Mouse (Mus musculus): ENCODE data around the gene Zscan29. TPM values are rescaled to one million over a fixed set of nuclear protein-coding genes. Genes with fewer than 3 reads are reported as not detected.
A peak's percentile ranks its signal among the peaks of the same experiment; 100 is the strongest.

The Zscan29 gene
- 18.0 and 20.1 TPM in 2 replicates for total RNA-seq (2017)

DNA sequence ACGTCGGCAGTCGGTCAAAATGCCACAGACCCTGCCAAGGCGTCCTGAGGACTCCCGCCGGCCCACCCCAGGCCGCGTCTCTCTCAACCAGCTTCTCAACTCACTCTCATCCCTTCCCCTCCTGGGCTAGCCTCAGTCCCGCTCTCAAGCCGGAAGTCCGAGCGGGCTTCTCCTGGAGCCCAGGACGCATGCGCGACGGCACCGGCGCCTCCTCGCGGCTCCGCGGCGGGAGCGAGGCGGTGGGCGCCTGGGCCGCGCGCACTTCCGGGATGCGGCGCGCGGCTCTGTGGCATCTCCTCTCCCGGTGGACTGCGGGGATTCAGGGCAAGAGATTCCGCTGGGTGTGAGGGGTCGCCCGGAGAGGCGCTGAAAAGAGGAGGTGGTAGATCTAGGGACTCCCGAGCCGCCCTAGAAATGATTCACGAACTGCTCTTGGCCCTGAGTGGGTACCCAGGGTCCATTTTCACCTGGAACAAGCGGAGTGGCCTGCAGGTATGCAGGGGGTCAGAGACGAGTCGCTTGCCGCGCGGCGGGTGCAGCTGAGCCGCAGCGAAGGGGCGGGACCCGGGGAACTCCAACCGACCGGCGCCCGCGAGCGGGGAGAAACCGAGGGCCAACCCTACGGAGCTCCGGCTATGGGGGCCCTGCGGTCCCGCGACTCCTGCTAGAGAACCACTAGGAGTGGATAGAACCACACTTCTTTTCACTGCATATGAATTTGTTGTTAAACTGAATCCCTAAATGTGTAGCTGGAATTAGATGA, at the start of gene Zscan29:
Zscan29 (minus strand) TSS at position 146 of the 763 bp plus-strand sequence.
- peak; percentile 87 for ATAC-seq (replicated peaks; ENCODE audit: low read depth, poor library complexity, severe bottlenecking)

- no peak for ATAC-seq (replicated peaks; ENCODE audit: low read depth, poor library complexity, severe bottlenecking)
Observed at GRCm38 (mm10) chr2:121219994-121220393, 49.1 kb upstream of the Zscan29 start.

- ATAC-seq (replicated peaks; ENCODE audit: low read depth, poor library complexity, severe bottlenecking) = no peak
Observed at GRCm38 (mm10) chr2:121219177-121219576, 48.3 kb upstream of the Zscan29 start.

DNA sequence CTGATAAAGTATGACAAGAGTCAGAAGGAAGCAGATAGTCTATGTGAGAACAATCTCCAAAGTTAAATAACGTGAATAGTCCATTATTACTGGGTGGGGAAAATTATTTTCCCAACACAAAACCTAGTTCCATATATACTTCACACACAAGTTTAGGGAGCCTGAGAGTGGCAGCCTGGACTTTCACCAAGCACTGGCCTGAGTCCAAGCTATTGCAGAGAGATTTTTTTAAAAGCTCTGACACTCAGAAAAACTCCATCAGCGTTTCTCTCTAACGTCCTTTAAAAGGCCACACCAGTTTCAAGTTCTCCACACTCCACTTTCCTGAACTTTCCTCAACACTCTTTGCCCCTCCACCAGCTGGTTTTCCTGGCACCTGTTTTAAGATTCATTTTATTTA, 43.6 kb upstream of the Zscan29 start:
- no peak for ATAC-seq (replicated peaks; ENCODE audit: low read depth, poor library complexity, severe bottlenecking)

- no peak for ATAC-seq (replicated peaks; ENCODE audit: low read depth, poor library complexity, severe bottlenecking)
Observed at GRCm38 (mm10) chr2:121206541-121206940, 35.6 kb upstream of the Zscan29 start.

DNA sequence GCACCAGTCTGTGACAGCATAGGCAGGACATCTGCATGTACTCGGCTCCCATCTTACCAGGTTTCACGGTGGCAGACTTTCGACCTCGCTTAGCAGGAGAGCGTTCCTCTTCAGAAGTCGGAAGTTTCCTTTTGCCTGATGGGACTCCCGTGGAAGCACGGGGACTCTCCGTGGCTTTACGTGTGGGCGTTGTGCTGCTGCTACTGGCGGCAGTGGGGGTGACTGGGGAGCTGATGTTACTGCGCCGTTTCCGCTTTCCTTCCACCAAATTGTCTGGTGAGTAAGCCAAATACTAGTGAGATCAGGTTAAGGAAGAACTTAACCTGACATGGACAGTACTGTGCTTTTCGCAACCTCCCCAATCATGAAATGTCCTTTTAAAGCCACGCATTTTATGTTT, 33.4 kb upstream of the Zscan29 start:
- ATAC-seq (replicated peaks; ENCODE audit: low read depth, poor library complexity, severe bottlenecking) = no peak

GRCm38 (mm10) chr2:121195466-121195865, 24.5 kb upstream of the Zscan29 start:
- no peak for ATAC-seq (replicated peaks; ENCODE audit: low read depth, poor library complexity, severe bottlenecking)

DNA sequence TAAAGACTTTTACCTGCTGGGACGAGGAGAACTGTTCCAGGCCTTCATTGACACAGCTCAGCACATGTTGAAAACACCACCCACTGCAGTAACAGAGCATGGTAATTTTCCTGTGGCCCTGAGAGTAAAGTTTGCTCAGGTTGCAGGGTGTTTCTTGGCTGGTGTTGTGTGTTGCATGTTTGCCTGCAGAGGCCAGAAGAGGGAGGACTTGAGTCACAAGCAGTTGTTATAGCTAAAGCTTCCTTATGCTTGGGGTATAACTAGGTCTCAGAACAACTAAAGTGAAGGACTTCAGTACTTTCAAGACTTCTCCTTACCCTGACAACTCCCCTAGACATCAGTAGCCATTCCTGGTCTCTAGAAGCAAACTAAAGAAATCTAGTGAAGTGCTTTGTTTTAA, 17.6 kb upstream of the Zscan29 start:
- ATAC-seq (replicated peaks; ENCODE audit: low read depth, poor library complexity, severe bottlenecking) = no peak

DNA sequence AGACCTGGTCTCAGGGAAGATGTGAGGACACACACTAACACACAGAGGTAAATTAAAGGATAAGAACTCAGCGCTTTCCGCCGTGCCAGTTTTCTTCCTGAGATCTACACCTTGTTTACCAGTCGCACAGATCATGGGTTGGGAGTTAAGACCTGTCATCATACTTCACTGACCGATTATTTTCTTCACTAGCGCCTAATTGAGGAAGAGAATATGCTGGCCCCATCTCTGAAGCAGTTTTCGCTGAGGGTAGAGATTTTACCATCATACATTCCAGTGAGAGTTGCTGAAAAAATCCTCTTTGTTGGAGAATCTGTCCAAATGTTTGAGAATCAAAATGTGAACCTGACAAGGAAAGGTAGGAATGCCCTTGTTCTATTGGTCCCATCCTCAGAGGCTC, 13.2 kb upstream of the Zscan29 start:
- no peak for ATAC-seq (replicated peaks; ENCODE audit: low read depth, poor library complexity, severe bottlenecking)

GRCm38 (mm10) chr2:121183431-121183830, 12.5 kb upstream of the Zscan29 start:
- no peak for ATAC-seq (replicated peaks; ENCODE audit: low read depth, poor library complexity, severe bottlenecking)

GRCm38 (mm10) chr2:121178828-121179479, 8.0 kb upstream of the Zscan29 start:
- ATAC-seq (replicated peaks; ENCODE audit: low read depth, poor library complexity, severe bottlenecking) = no peak

- ATAC-seq (replicated peaks; ENCODE audit: low read depth, poor library complexity, severe bottlenecking) = peak; percentile 51
Observed at GRCm38 (mm10) chr2:121170481-121170971, 399 bp downstream of the Zscan29 start, which contains the start of gene Tubgcp4. Gene Tubgcp4, plus strand, starts transcription at chr2:121170654.

GRCm38 (mm10) chr2:121169902-121170301, 1.0 kb downstream of the Zscan29 start:
- peak; percentile 31 for ATAC-seq (replicated peaks; ENCODE audit: low read depth, poor library complexity, severe bottlenecking)

GRCm38 (mm10) chr2:121169173-121169572, 1.8 kb downstream of the Zscan29 start:
- no peak for ATAC-seq (replicated peaks; ENCODE audit: low read depth, poor library complexity, severe bottlenecking)

- no peak for ATAC-seq (replicated peaks; ENCODE audit: low read depth, poor library complexity, severe bottlenecking)
Observed at GRCm38 (mm10) chr2:121153100-121153499, 17.8 kb downstream of the Zscan29 start.

DNA sequence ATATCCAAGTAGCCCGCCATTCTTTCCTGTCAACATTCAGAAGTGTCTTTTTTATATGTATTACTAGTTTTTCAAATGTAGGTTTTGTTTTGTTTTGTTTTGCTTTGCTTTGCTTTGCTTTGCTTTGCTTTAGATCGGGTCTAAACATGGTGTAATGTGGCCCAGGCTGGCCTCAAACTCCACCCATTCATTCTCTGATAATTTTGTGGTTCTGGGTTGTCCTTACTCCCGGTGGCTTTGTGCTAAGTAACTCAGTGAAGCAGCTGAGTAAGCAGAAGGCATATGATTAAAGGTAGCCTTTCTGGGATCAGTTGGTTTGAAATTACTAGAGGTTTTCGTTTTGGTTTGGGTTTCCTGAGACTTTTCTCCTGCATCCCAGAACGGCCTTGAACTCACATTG, 21.2 kb downstream of the Zscan29 start:
- no peak for ATAC-seq (replicated peaks; ENCODE audit: low read depth, poor library complexity, severe bottlenecking)

DNA sequence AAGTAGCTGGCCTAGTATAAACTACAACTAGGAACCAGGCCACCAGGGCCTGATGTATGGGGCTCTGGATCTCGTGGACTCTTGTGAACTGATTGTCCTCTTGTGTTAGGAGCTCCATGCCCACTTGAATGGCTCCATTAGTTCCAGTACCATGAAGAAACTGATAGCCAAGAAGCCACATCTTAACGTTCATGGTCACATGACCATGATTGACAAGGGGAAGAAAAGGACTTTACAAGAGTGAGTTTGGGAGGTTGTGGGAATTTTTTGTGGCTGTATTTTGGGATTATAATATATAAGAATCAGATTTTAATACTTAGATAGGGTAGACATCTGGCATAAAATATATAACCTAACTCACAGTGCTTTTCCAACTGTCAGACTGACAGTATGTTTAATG, 28.5 kb downstream of the Zscan29 start:
- no peak for ATAC-seq (replicated peaks; ENCODE audit: low read depth, poor library complexity, severe bottlenecking)

- no peak for ATAC-seq (replicated peaks; ENCODE audit: low read depth, poor library complexity, severe bottlenecking)
Observed at GRCm38 (mm10) chr2:121141216-121142035, 29.5 kb downstream of the Zscan29 start.

DNA sequence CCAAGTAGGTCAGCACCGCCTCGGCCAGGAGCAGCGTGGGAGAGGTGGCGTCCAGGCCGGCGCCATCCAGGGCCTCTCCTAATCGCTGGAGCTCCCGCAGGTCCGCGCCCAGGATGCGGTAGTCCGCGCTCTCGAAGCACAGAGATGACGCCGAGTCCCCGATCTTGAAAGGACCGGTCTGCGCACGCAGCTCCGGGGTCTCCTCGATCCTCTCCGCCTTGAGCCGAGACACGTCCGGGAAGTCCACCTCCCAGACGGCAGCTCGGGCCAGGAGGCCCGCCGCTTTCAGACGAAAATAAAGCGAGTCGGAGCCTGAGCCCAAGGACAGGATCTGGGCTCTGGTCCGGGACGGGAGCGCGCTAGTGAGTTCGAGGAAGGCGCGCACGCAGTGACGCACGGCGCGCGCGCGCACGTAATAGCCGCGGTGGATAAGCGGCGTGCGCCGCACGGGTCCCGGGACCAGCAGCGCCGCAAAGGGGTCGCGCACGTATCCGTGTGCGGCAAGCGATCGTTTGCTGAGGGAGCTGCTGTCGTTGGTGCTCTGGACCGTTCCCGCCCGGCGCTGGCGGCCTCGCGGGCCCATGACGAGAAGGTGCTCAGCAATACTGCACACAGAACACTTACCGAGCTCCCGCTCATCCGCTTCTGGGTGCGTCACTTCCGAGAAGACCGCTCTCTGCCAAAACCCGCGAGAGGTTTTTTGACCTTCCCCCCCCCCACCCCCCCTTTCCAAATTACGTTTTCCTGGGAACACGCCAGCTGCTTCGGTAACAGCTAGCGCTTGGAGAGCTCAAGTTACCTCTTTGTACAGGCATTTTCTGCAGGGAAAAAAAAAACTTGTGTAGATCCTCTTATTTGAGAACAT, 30.7 kb downstream of the Zscan29 start, which contains the start of the genes Adal and Lcmt2:
Adal (plus strand) TSS at position 411 of the 865 bp plus-strand sequence.
Lcmt2 (minus strand) TSS at position 636 of the 865 bp plus-strand sequence.
- ATAC-seq (replicated peaks; ENCODE audit: low read depth, poor library complexity, severe bottlenecking) = peak; percentile 76

Data from common myeloid progenitor, adult 5-6 weeks (primary cell).